ENCODE assay signal across 15 mouse cellular contexts in genomic region chr1:161140026-161140762, GRCm38 (mm10). TPM values are rescaled to one million over a fixed set of nuclear protein-coding genes. Genes with fewer than 3 reads are reported as not detected.
DNase-seq lines count a peak whose midpoint lies in the region; ATAC-seq and TF ChIP-seq lines count a peak whose summit lies in the region.
"Had no signal": no experiment of that assay in that cellular context is flagged by ENCODE, and none has a peak within 500 bp of the region (broad histone marks: within the 10 kb centered on the region; RNA-seq: fewer than 3 reads in every experiment).

No protein-coding gene starts in this region.

- H3K4me2 ChIP-seq in liver, embryonic 11.5 days: no peak overlapping the region
- H3K4me2 ChIP-seq: liver, embryonic 15.5 days; neural tube, embryonic 15.5 days had no signal

- no peak overlapping the region for H3K4me3 ChIP-seq in liver, embryonic 11.5 days (ENCODE audit: low read depth, low read length)
- H3K4me3 ChIP-seq in E14TG2a.4 (replicated peaks; ENCODE audit: low read length): no peak overlapping the region
- H3K4me3 ChIP-seq in bone marrow, adult 2 months (replicated peaks; ENCODE audit: control insufficient read depth, low read depth, low read length): no peak overlapping the region
- H3K4me3 ChIP-seq: liver, embryonic 15.5 days; megakaryocyte, embryonic 14.5 days; neural tube, embryonic 15.5 days had no signal

- TF ChIP-seq CTCF in E14TG2a.4 (conservative IDR thresholded peaks at IDR 0.05; ENCODE audit: low read length): peak; percentile 46
- peak; percentile 16; the same call in 1 of the 2 replicates for TF ChIP-seq CTCF in bone marrow, adult 2 months (IDR thresholded peaks at IDR 0.05; ENCODE audit: control insufficient read depth, insufficient read depth, low read length)

- peak; percentile 10 for DNase-seq in liver
- DNase-seq in liver, embryonic 11.5 days (ENCODE audit: low spot score): no peak
- DNase-seq in heart, postnatal 25 days (ENCODE audit: low spot score): no peak
- DNase-seq in cerebellum, postnatal 14 days: no peak
- DNase-seq: adrenal gland, postnatal 25 days; cerebellum, adult 11 months; heart, postnatal 14 days; thymus, postnatal 25 days had no signal

- no peaks in the 10 kb centered on the region for H3K36me3 ChIP-seq in liver, embryonic 11.5 days (ENCODE audit: control insufficient read depth, insufficient read depth, low read length)
- H3K36me3 ChIP-seq in E14TG2a.4 (ENCODE audit: insufficient read depth, low read length): peaks cover 13% of the 10 kb centered on the region
- H3K36me3 ChIP-seq: liver, embryonic 15.5 days; neural tube, embryonic 15.5 days had no signal

- WGBS in liver, embryonic 11.5 days: 77% methylated on average over 9 of the region's 9 CpGs
- 81% methylated on average over 9 of the region's 9 CpGs for WGBS in bone marrow, adult 2 months

- no peak for TF ChIP-seq POLR2A in bone marrow, adult 2 months (IDR thresholded peaks at IDR 0.05; ENCODE audit: borderline replicate concordance, control insufficient read depth, low read depth, low read length)

- no peaks in the 10 kb centered on the region for H3K9me3 ChIP-seq in liver, embryonic 11.5 days (ENCODE audit: control insufficient read depth, low read length)
- peaks cover 15% of the 10 kb centered on the region for H3K9me3 ChIP-seq in E14TG2a.4 (ENCODE audit: low read length)
- H3K9me3 ChIP-seq: liver, embryonic 15.5 days; megakaryocyte, embryonic 14.5 days; neural tube, embryonic 15.5 days had no signal

- no peak overlapping the region for H3K9ac ChIP-seq in liver, embryonic 11.5 days (ENCODE audit: low read depth, low read length)
- H3K9ac ChIP-seq: liver, embryonic 15.5 days; neural tube, embryonic 15.5 days had no signal

- H3K27me3 ChIP-seq in liver, embryonic 11.5 days (replicated peaks; ENCODE audit: control insufficient read depth, insufficient read depth, low read length): no peaks in the 10 kb centered on the region; the same call in 1 of the 2 replicates
- no peaks in the 10 kb centered on the region for H3K27me3 ChIP-seq in E14TG2a.4 (ENCODE audit: insufficient read depth, low read length)
- H3K27me3 ChIP-seq: neural tube, embryonic 15.5 days had no signal

- 0 out of 2 replicates have a peak, but pooled peaks cover 3% of the 10 kb centered on the region for H3K4me1 ChIP-seq in liver, embryonic 11.5 days (replicated peaks; ENCODE audit: control insufficient read depth, insufficient read depth, low read length)
- peaks cover 33% of the 10 kb centered on the region for H3K4me1 ChIP-seq in E14TG2a.4 (replicated peaks; ENCODE audit: low read depth, low read length)
- H3K4me1 ChIP-seq in bone marrow, adult 2 months (ENCODE audit: control insufficient read depth, insufficient read depth, low read length): no peaks in the 10 kb centered on the region

- intact Hi-C loops in heart, postnatal 25 days (cut with DNase I): no loop called here

- no peak for ATAC-seq in liver, embryonic 11.5 days (replicated peaks; ENCODE audit: low FRiP score)
- ATAC-seq in megakaryocyte-erythroid progenitor cell, adult 5-6 weeks (replicated peaks; ENCODE audit: low FRiP score, low TSS enrichment, poor library complexity, severe bottlenecking): peak; percentile 76

- no peak overlapping the region for H3K27ac ChIP-seq in liver, embryonic 11.5 days (ENCODE audit: low read depth, low read length)
- H3K27ac ChIP-seq in bone marrow, adult 2 months (ENCODE audit: control insufficient read depth, insufficient read depth, low read depth, low read length, poor library complexity): no peak overlapping the region
- H3K27ac ChIP-seq: liver, embryonic 15.5 days; neural tube, embryonic 15.5 days had no signal

RNA-seq across cellular contexts. Expression of gene Ankrd45, which starts 2.3 kb away (rescaled TPM):
- 0.53 and 0.74 TPM in 2 replicates for polyA plus RNA-seq in liver, embryonic 11.5 days (2014; fragmentation: Nextera tagmentation; extraction: Ambion mirVana)
- polyA plus RNA-seq in bone marrow, adult 2 months (2011; ENCODE audit: insufficient read depth, insufficient read length, low replicate concordance, missing spikeins): 1.5 TPM in 1 of 2 replicates, not detected in the other
- total RNA-seq in megakaryocyte-erythroid progenitor cell, adult 5-6 weeks (2014; fragmentation: Nextera tagmentation): not detected in 2 replicates
- total RNA-seq in megakaryocyte-erythroid progenitor cell, adult 5-6 weeks (2017): not detected in 2 replicates
- 1 to 10 TPM; 1.4 to 1.8 TPM for total RNA-seq in heart, postnatal 25 days (2021)
- total RNA-seq: monocyte, adult 5-6 weeks had no signal

RNA-seq across cellular contexts. Expression of gene Klhl20, which starts 8.9 kb away (rescaled TPM):
- 14.6 and 16.0 TPM in 2 replicates for polyA plus RNA-seq in liver, embryonic 11.5 days (2014; fragmentation: Nextera tagmentation; extraction: Ambion mirVana)
- 5.8 and 8.9 TPM in 2 replicates for polyA plus RNA-seq in bone marrow, adult 2 months (2011; ENCODE audit: insufficient read depth, insufficient read length, low replicate concordance, missing spikeins)
- total RNA-seq in megakaryocyte-erythroid progenitor cell, adult 5-6 weeks (2014; fragmentation: Nextera tagmentation): 28.8 and 31.6 TPM in 2 replicates
- 12.5 and 21.5 TPM in 2 replicates for total RNA-seq in megakaryocyte-erythroid progenitor cell, adult 5-6 weeks (2017)
- total RNA-seq in heart, postnatal 25 days (2021): 10 to 100 TPM; 11.4 to 11.5 TPM

RNA-seq across cellular contexts. Expression of gene Tex50, which starts 18.9 kb away (rescaled TPM):
- not detected in 2 replicates for polyA plus RNA-seq in liver, embryonic 11.5 days (2014; fragmentation: Nextera tagmentation; extraction: Ambion mirVana)
- polyA plus RNA-seq in bone marrow, adult 2 months (2011; ENCODE audit: insufficient read depth, insufficient read length, low replicate concordance, missing spikeins): 1.0 and 4.3 TPM in 2 replicates
- not detected in 2 replicates for total RNA-seq in megakaryocyte-erythroid progenitor cell, adult 5-6 weeks (2014; fragmentation: Nextera tagmentation)
- not detected in 2 replicates for total RNA-seq in megakaryocyte-erythroid progenitor cell, adult 5-6 weeks (2017)
- total RNA-seq in heart, postnatal 25 days (2021): not detected
- total RNA-seq: adrenal gland, postnatal 25 days; heart, postnatal 14 days had no signal
- polyA plus RNA-seq: liver, embryonic 15.5 days had no signal
